Mouse (Mus musculus): ENCODE results near the gene Cd70. TPM values are rescaled to one million over a fixed set of nuclear protein-coding genes. Genes with fewer than 3 reads are reported as not detected.
"Not testable (repeated sequence)": the region's sequence is repeated elsewhere in the genome, so short reads cannot be mapped to it uniquely, and the experiment has no call there.

Gene Cd70
- polyA plus RNA-seq, 1 experiment from 2014 or later: not detected

DNA sequence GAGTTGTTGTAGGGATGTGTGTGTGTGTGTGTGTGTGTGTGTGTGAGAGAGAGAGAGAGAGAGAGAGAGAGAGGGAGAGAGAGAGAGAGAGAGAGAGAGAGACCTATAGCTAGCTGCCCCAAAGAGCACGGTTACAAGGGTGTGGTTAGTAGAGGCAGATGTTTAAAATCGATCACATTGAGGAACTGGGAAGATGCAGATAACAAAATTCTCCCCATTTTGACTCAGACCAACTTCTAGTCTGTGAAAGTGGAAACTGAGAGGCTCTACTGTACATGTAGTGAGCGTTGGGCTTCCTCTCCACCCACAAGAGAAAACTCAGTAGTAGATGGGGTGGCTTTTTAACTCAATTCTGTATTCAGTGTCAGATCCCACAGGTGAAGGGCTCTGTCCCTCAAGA, 9.9 kb downstream of the Cd70 start:
- Histone ChIP-seq H3K36me3 (ENCODE audit: control insufficient read depth, insufficient read depth, low read length) (no peaks in the 10 kb centered on the region), H3K27ac (ENCODE audit: low read length) (no peak overlapping the region), H3K4me3 (ENCODE audit: low read length) (no peak overlapping the region), H3K27me3 (replicated peaks; ENCODE audit: control insufficient read depth, insufficient read depth, low read length) (no peaks in the 10 kb centered on the region), H3K4me1 (ENCODE audit: control insufficient read depth, insufficient read depth, low read length) (no peaks in the 10 kb centered on the region), H3K4me2 (ENCODE audit: low read depth, low read length) (no peak overlapping the region), H3K9me3 (ENCODE audit: control insufficient read depth, low read length) (no peaks in the 10 kb centered on the region), H3K9ac (ENCODE audit: low read depth, low read length) (no peak overlapping the region)
- WGBS: 86% methylated on average over 3 of the region's 3 CpGs
- no peak for ATAC-seq

DNA sequence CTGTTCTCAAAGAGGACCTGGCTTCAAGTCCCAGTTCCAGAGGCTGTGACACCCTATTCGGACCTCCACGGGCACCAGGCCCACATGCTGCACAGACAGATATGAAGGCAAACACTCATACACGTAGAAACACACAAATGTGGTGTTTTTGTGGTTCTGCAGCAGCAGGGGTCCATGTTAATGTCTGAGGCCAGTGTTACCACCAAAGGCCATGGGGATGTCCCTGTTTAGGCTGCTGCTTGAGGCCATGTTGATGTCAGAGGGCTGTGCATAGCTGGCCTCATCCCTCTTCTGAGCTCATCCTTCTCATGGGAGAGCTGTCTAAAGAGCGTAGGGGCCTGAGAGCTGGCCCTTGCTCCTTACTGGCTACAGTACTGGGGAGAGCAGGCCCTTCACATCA, 10.9 kb downstream of the Cd70 start:
- Histone ChIP-seq H3K27me3 (replicated peaks; ENCODE audit: control insufficient read depth, insufficient read depth, low read length) (no peaks in the 10 kb centered on the region), H3K4me2 (ENCODE audit: low read depth, low read length) (no peak overlapping the region), H3K9me3 (ENCODE audit: control insufficient read depth, low read length) (no peaks in the 10 kb centered on the region), H3K27ac (ENCODE audit: low read length) (no peak overlapping the region), H3K36me3 (ENCODE audit: control insufficient read depth, insufficient read depth, low read length) (no peaks in the 10 kb centered on the region), H3K9ac (ENCODE audit: low read depth, low read length) (no peak overlapping the region), H3K4me1 (ENCODE audit: control insufficient read depth, insufficient read depth, low read length) (no peaks in the 10 kb centered on the region), H3K4me3 (ENCODE audit: low read length) (no peak overlapping the region)
- 90% methylated on average over 4 of the region's 4 CpGs for WGBS
- ATAC-seq: no peak

DNA sequence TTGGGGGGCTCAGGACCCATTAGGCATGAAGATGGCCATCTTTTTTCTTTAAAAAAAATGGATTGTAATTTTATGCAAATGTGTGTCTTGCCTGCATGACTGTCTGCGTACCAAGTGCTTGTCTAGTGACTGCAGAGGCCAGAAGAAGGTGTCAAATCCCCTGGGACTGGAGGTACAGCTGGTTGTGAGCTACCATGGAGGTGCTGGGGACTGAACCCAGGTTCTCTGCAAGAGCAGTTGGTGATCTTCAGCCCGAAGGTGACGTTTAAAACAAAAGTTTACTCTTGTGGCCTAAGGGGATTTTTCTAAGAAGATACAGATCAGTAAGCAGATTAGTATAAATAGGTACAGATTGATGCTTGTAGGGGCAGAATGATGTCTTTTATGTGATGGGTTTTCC, 13.9 kb downstream of the Cd70 start:
- Histone ChIP-seq H3K36me3 (ENCODE audit: control insufficient read depth, insufficient read depth, low read length) (no peaks in the 10 kb centered on the region), H3K4me2 (ENCODE audit: low read depth, low read length) (no peak overlapping the region), H3K4me1 (ENCODE audit: control insufficient read depth, insufficient read depth, low read length) (no peaks in the 10 kb centered on the region), H3K27ac (ENCODE audit: low read length) (no peak overlapping the region), H3K4me3 (ENCODE audit: low read length) (no peak overlapping the region), H3K9me3 (ENCODE audit: control insufficient read depth, low read length) (no peaks in the 10 kb centered on the region), H3K27me3 (replicated peaks; ENCODE audit: control insufficient read depth, insufficient read depth, low read length) (no peaks in the 10 kb centered on the region), H3K9ac (ENCODE audit: low read depth, low read length) (no peak overlapping the region)
- ATAC-seq: no peak
- 84% methylated on average over 3 of the region's 3 CpGs for WGBS

DNA sequence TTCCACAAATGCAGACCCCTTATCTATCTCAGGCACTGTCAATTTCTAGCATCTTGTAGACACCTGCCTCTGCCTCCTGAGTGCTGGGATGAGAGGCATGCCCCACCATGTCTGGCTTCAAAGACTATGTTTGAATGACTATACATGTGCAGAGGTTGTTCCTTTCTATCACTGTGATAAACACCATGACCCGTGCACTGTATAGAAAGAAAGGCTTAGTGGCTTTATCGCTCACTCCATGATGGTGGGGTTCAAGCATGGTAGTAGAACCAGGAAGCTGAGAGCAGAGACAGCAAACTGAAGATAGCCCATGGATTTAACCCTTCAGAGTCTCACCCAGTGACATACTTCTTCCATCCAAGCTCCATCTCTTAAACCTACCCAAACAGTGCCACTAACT, 14.9 kb downstream of the Cd70 start:
- Histone ChIP-seq H3K4me2 (ENCODE audit: low read depth, low read length) (no peak overlapping the region), H3K9ac (ENCODE audit: low read depth, low read length) (no peak overlapping the region), H3K27ac (ENCODE audit: low read length) (no peak overlapping the region), H3K4me3 (ENCODE audit: low read length) (no peak overlapping the region), H3K36me3 (ENCODE audit: control insufficient read depth, insufficient read depth, low read length) (no peaks in the 10 kb centered on the region), H3K4me1 (ENCODE audit: control insufficient read depth, insufficient read depth, low read length) (no peaks in the 10 kb centered on the region), H3K27me3 (replicated peaks; ENCODE audit: control insufficient read depth, insufficient read depth, low read length) (no peaks in the 10 kb centered on the region), H3K9me3 (ENCODE audit: control insufficient read depth, low read length) (no peaks in the 10 kb centered on the region)
- ATAC-seq: no peak
- WGBS: 91% methylated on average over 2 of the region's 2 CpGs

DNA sequence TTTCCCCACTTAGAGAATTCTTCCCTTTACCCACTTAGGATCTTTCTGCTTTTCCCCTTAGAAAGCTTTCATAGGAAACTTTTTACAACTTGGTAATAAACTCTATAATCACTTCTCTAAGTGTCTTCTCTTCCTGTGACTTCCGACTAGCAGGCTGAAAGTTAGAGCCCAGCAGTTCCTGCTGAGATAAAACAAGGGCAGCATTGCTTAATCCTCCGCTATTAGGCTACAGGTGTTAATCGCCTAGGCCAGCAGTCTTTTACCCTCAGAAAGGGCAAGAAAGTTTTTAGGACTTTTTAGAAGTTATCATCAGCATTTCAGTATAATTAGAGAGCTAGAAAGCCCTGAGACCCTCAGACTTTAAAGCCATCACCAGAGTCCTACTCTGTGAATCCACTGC, 15.6 kb downstream of the Cd70 start:
- not testable (repeated sequence) for H3K36me3 ChIP-seq (ENCODE audit: control insufficient read depth, insufficient read depth, low read length); ATAC-seq; H3K27ac ChIP-seq (ENCODE audit: low read length); H3K9me3 ChIP-seq (ENCODE audit: control insufficient read depth, low read length); H3K4me3 ChIP-seq (ENCODE audit: low read length); H3K4me1 ChIP-seq (ENCODE audit: control insufficient read depth, insufficient read depth, low read length); H3K9ac ChIP-seq (ENCODE audit: low read depth, low read length); H3K4me2 ChIP-seq (ENCODE audit: low read depth, low read length); H3K27me3 ChIP-seq (replicated peaks; ENCODE audit: control insufficient read depth, insufficient read depth, low read length)
- WGBS: 15% methylated on average over 3 of the region's 3 CpGs

DNA sequence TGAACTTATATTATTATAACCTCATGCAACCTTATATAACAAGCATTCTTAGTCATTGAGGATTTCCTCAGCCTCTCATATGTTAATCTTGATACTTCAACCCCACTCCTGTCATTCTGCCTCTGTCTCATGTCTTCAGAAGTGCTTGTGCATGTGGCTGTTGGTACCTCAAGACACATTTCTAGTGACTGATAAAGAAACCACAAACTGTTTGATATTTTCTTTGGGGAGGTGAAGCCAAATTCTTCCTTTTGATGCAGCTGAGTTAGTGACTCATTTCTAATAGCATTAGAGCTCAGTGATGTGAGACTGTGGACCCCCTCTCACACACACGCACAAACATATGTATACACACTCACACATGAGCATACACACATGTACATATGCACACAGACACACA, 17.8 kb downstream of the Cd70 start:
- Histone ChIP-seq H3K9me3 (ENCODE audit: control insufficient read depth, low read length) (no peaks in the 10 kb centered on the region), H3K4me3 (ENCODE audit: low read length) (no peak overlapping the region), H3K36me3 (ENCODE audit: control insufficient read depth, insufficient read depth, low read length) (no peaks in the 10 kb centered on the region), H3K4me1 (ENCODE audit: control insufficient read depth, insufficient read depth, low read length) (no peaks in the 10 kb centered on the region), H3K27ac (ENCODE audit: low read length) (no peak overlapping the region), H3K9ac (ENCODE audit: low read depth, low read length) (no peak overlapping the region), H3K27me3 (replicated peaks; ENCODE audit: control insufficient read depth, insufficient read depth, low read length) (no peaks in the 10 kb centered on the region), H3K4me2 (ENCODE audit: low read depth, low read length) (no peak overlapping the region)
- WGBS: 89% methylated on average over 1 of the region's 1 CpGs
- ATAC-seq: no peak

DNA sequence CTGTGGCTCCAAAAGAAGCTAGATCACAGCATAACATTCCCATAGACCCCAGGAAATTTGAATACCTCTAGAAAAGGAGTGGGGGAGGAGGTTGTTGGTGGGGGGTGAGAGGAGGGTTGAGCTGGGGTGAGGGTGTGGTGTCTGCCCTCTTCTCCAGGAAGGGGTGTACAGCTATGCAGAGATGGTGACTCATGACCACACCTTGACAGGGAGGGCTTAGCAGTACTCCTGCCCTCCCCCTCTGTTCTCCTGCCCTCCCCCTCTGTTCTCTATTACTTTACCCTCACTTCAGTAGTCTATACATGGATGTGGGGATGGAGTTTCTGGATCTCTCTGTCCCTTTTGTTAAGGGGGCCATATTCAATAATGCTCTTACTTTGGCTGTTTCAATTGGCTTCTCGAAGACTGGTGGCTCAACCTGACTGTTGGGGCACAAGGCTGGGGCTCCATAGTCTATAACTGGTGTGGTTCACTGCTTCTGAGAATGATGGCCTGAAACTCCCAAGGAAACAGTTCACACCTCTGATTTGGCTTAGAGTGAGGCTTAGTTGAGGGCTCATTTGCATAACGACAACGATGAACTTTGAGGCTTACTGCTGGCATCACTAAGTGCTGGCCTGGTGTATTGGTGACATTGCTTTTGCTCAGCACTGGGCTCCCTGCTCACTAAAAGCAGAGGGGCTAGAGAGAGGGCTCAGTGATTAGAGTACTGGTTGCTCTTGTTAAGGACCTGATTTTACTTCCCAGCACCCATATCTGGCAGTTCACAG, 23.5 kb downstream of the Cd70 start:
- Histone ChIP-seq H3K4me1 (ENCODE audit: control insufficient read depth, insufficient read depth, low read length) (no peaks in the 10 kb centered on the region), H3K36me3 (ENCODE audit: control insufficient read depth, insufficient read depth, low read length) (no peaks in the 10 kb centered on the region), H3K9ac (ENCODE audit: low read depth, low read length) (no peak overlapping the region), H3K4me3 (ENCODE audit: low read length) (no peak overlapping the region), H3K4me2 (ENCODE audit: low read depth, low read length) (no peak overlapping the region), H3K27ac (ENCODE audit: low read length) (no peak overlapping the region), H3K9me3 (ENCODE audit: control insufficient read depth, low read length) (no peaks in the 10 kb centered on the region), H3K27me3 (replicated peaks; ENCODE audit: control insufficient read depth, insufficient read depth, low read length) (no peaks in the 10 kb centered on the region)
- WGBS: 63% methylated on average over 3 of the region's 3 CpGs
- no peak for ATAC-seq

DNA sequence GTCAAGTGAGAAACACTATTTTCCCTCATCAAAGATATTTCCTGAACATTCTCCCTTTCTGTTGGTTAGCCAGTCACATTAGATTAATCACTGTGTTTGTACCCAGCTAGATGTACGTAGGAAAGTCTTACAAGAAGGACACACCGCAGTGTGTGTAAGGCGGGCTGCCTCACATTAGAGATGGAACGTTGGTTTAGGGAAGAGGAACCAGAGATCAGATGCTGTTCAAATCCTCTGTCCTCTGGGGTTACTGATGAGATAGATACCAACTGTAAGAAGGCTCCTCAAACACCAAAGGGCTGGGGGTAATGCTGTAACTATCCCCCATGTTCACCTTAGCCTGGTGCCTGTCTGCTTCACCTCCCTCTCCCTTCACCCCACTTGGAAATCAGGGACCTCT, 24.8 kb downstream of the Cd70 start:
- no peaks in the 10 kb centered on the region for H3K27me3 ChIP-seq (replicated peaks; ENCODE audit: control insufficient read depth, insufficient read depth, low read length)
- H3K4me2 ChIP-seq (ENCODE audit: low read depth, low read length): no peak overlapping the region
- no peak overlapping the region for H3K9ac ChIP-seq (ENCODE audit: low read depth, low read length)
- no peak overlapping the region for H3K4me3 ChIP-seq (ENCODE audit: low read length)
- no peak overlapping the region for H3K27ac ChIP-seq (ENCODE audit: low read length)
- no peaks in the 10 kb centered on the region for H3K9me3 ChIP-seq (ENCODE audit: control insufficient read depth, low read length)
- no peaks in the 10 kb centered on the region for H3K4me1 ChIP-seq (ENCODE audit: control insufficient read depth, insufficient read depth, low read length)
- ATAC-seq: no peak
- no peaks in the 10 kb centered on the region for H3K36me3 ChIP-seq (ENCODE audit: control insufficient read depth, insufficient read depth, low read length)
- WGBS: 70% methylated on average over 4 of the region's 4 CpGs

DNA sequence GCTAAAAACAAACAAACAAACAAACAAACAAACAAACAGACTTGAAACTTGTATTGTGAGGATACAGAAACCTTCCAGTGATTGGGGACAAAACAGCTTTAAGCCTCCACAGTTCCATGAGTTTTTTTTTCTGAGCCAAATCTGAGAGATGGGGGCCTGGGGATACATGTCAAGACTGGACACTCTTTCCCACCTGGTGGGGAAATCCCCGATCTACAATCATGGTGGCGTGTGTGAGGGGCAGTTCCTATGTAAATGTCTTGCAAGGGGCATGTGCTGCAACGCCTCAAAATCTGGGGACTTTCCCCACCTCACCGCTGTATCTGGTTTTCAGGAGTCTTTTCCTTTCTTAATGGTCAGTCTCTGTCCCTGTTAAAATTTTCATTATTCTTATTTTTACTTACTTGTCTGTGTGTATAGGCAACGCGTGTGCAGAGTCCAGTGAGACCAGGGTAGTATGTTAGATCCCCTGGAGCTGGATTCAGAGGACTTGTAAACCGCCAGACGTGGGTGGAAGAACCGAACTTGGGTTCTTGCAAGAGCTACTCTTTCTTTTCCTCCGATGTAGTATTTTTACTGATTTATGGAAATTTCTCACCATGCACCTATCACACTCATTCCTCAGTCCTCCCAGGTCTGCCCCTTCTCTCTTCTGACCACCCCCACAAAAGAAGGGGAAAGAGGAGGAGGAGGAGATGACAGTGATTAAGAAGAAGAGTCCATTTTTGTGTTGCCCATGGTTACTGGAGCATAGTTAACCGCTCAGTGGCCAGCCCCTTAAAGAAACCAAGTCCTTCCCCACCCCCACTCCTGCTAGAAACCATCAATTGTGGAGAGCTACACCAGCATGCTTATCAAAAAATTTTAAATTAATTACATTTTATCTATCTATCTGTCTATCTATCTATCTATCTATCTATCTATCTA, 26.1 kb downstream of the Cd70 start:
- WGBS: 90% methylated on average over 11 of the region's 11 CpGs
- ATAC-seq: no peak

More for the DNA sequence above, 26.1 kb downstream of the Cd70 start:
- no peaks in the 10 kb centered on the region for H3K36me3 ChIP-seq (ENCODE audit: control insufficient read depth, insufficient read depth, low read length)
- H3K9ac ChIP-seq (ENCODE audit: low read depth, low read length): no peak overlapping the region
- no peak overlapping the region for H3K4me3 ChIP-seq (ENCODE audit: low read length)
- H3K4me1 ChIP-seq (ENCODE audit: control insufficient read depth, insufficient read depth, low read length): peaks cover 4% of the 10 kb centered on the region; the same call in 1 of the 2 replicates
- no peaks in the 10 kb centered on the region for H3K27me3 ChIP-seq (replicated peaks; ENCODE audit: control insufficient read depth, insufficient read depth, low read length)
- H3K9me3 ChIP-seq (ENCODE audit: control insufficient read depth, low read length): no peaks in the 10 kb centered on the region
- no peak overlapping the region for H3K4me2 ChIP-seq (ENCODE audit: low read depth, low read length)
- no peak overlapping the region for H3K27ac ChIP-seq (ENCODE audit: low read length)
